In the genomic region with DNA sequence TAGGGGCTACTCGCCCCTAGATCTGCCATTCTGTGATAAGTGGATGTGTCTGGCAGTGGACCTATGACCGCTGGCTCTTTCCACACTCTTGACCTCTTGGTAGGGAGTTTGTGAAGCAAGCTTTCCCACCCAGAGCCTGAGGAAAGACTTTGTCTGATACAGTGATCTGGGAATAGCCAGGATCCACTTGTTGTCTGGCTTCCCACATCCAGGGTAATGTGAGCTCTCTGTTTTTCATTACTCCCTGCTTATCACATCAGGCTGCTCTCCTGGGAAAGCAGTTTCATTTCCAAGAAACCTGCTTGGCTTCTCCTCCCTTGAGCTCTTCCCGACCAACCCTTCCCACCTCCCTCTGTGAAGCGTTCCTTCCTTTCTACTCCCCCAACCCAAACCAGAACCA, we compare ENCODE assay signal across 11 mouse cellular contexts. TPM values are rescaled to one million over a fixed set of nuclear protein-coding genes. Genes with fewer than 3 reads are reported as not detected.
DNase-seq lines count a peak whose midpoint lies in the region; ATAC-seq and TF ChIP-seq lines count a peak whose summit lies in the region.
"Had no signal": no experiment of that assay in that cellular context is flagged by ENCODE, and none has a peak within 500 bp of the region (broad histone marks: within the 10 kb centered on the region; RNA-seq: fewer than 3 reads in every experiment).

No protein-coding gene starts in this region.

- no peak for TF ChIP-seq CTCF in intestine, postnatal 0 days (IDR thresholded peaks at IDR 0.05; ENCODE audit: low read depth)

- ATAC-seq in hindbrain, embryonic 15.5 days (ENCODE audit: low FRiP score, low read depth): no peak
- no peak for ATAC-seq in hindbrain, embryonic 12.5 days (ENCODE audit: low FRiP score)
- ATAC-seq in heart, embryonic 15.5 days (replicated peaks; ENCODE audit: insufficient number of reproducible peaks, insufficient read depth, low FRiP score, low read depth): peak; percentile 22; the same call in 1 of the 2 replicates
- no peak for ATAC-seq in intestine, postnatal 0 days
- no peak for ATAC-seq in kidney, embryonic 14.5 days (ENCODE audit: low FRiP score, low TSS enrichment)

- H3K27me3 ChIP-seq in hindbrain, embryonic 15.5 days: no peaks in the 10 kb centered on the region
- no peaks in the 10 kb centered on the region for H3K27me3 ChIP-seq in hindbrain, embryonic 12.5 days
- no peaks in the 10 kb centered on the region for H3K27me3 ChIP-seq in heart, embryonic 15.5 days
- no peaks in the 10 kb centered on the region for H3K27me3 ChIP-seq in intestine, postnatal 0 days (replicated peaks; ENCODE audit: control insufficient read depth, insufficient read depth, low read length)
- H3K27me3 ChIP-seq in kidney, embryonic 14.5 days (ENCODE audit: control insufficient read depth, insufficient read depth, low read length): no peaks in the 10 kb centered on the region
- H3K27me3 ChIP-seq: forebrain, embryonic 12.5 days had no signal

- 73% methylated on average over 4 of the region's 4 CpGs for WGBS in hindbrain, embryonic 15.5 days
- 69% methylated on average over 4 of the region's 4 CpGs for whole genome bisulfite sequencing in hindbrain, embryonic 12.5 days
- 31% methylated on average over 4 of the region's 4 CpGs for WGBS in heart, embryonic 15.5 days
- 58% methylated on average over 4 of the region's 4 CpGs for WGBS in intestine, postnatal 0 days
- 56% methylated on average over 4 of the region's 4 CpGs for WGBS in kidney, embryonic 14.5 days

- H3K27ac ChIP-seq in hindbrain, embryonic 15.5 days (replicated peaks): peak overlapping the region; percentile 27
- H3K27ac ChIP-seq in hindbrain, embryonic 12.5 days: no peak overlapping the region
- H3K27ac ChIP-seq in heart, embryonic 15.5 days: peak overlapping the region; percentile 54; the same call in 1 of the 2 replicates
- H3K27ac ChIP-seq in intestine, postnatal 0 days (ENCODE audit: low read depth, low read length): no peak overlapping the region
- no peak overlapping the region for H3K27ac ChIP-seq in kidney, embryonic 14.5 days (ENCODE audit: low read depth, low read length)
- H3K27ac ChIP-seq: forebrain, embryonic 12.5 days had no signal

- no peaks in the 10 kb centered on the region for H3K9me3 ChIP-seq in hindbrain, embryonic 15.5 days
- no peaks in the 10 kb centered on the region for H3K9me3 ChIP-seq in hindbrain, embryonic 12.5 days (replicated peaks)
- no peaks in the 10 kb centered on the region for H3K9me3 ChIP-seq in heart, embryonic 15.5 days (replicated peaks)
- no peaks in the 10 kb centered on the region for H3K9me3 ChIP-seq in intestine, postnatal 0 days (ENCODE audit: control insufficient read depth)
- H3K9me3 ChIP-seq in kidney, embryonic 14.5 days (ENCODE audit: control insufficient read depth, low read length): no peaks in the 10 kb centered on the region
- H3K9me3 ChIP-seq: forebrain, embryonic 12.5 days had no signal

- no peaks in the 10 kb centered on the region for H3K36me3 ChIP-seq in hindbrain, embryonic 15.5 days
- H3K36me3 ChIP-seq in hindbrain, embryonic 12.5 days: no peaks in the 10 kb centered on the region
- H3K36me3 ChIP-seq in heart, embryonic 15.5 days: no peaks in the 10 kb centered on the region
- no peaks in the 10 kb centered on the region for H3K36me3 ChIP-seq in intestine, postnatal 0 days (ENCODE audit: control insufficient read depth, insufficient read depth)
- no peaks in the 10 kb centered on the region for H3K36me3 ChIP-seq in kidney, embryonic 14.5 days (ENCODE audit: control insufficient read depth, insufficient read depth, low read length)
- H3K36me3 ChIP-seq: forebrain, embryonic 12.5 days had no signal

- peak; percentile 8 for DNase-seq in ovary, postnatal 36 days (ENCODE audit: low spot score)
- DNase-seq in ovary, postnatal 10 days (ENCODE audit: low spot score): no peak
- DNase-seq: embryo, embryonic 11 days; liver; thymus, postnatal 4 days had no signal

- H3K4me3 ChIP-seq in hindbrain, embryonic 15.5 days: no peak overlapping the region
- H3K4me3 ChIP-seq in hindbrain, embryonic 12.5 days: no peak overlapping the region
- no peak overlapping the region for H3K4me3 ChIP-seq in heart, embryonic 15.5 days
- no peak overlapping the region for H3K4me3 ChIP-seq in intestine, postnatal 0 days (ENCODE audit: low read depth, low read length)
- H3K4me3 ChIP-seq in kidney, embryonic 14.5 days (ENCODE audit: low read length): no peak overlapping the region
- H3K4me3 ChIP-seq: forebrain, embryonic 12.5 days had no signal

- no peak overlapping the region for H3K9ac ChIP-seq in hindbrain, embryonic 15.5 days
- H3K9ac ChIP-seq in hindbrain, embryonic 12.5 days: no peak overlapping the region
- no peak overlapping the region for H3K9ac ChIP-seq in heart, embryonic 15.5 days
- no peak overlapping the region for H3K9ac ChIP-seq in intestine, postnatal 0 days (ENCODE audit: low read depth, low read length)
- no peak overlapping the region for H3K9ac ChIP-seq in kidney, embryonic 14.5 days (ENCODE audit: low read depth, low read length)
- H3K9ac ChIP-seq: forebrain, embryonic 12.5 days had no signal

- H3K4me1 ChIP-seq in hindbrain, embryonic 15.5 days (replicated peaks): peaks cover 12% of the 10 kb centered on the region
- peaks cover 3% of the 10 kb centered on the region; the same call in 1 of the 2 replicates for H3K4me1 ChIP-seq in hindbrain, embryonic 12.5 days
- H3K4me1 ChIP-seq in heart, embryonic 15.5 days (replicated peaks): peaks cover 15% of the 10 kb centered on the region
- H3K4me1 ChIP-seq in intestine, postnatal 0 days (replicated peaks; ENCODE audit: control insufficient read depth, insufficient read depth, low read length): no peaks in the 10 kb centered on the region
- no peaks in the 10 kb centered on the region for H3K4me1 ChIP-seq in kidney, embryonic 14.5 days (ENCODE audit: control insufficient read depth, insufficient read depth, low read length)
- H3K4me1 ChIP-seq: forebrain, embryonic 12.5 days had no signal

- no peak overlapping the region for H3K4me2 ChIP-seq in hindbrain, embryonic 15.5 days
- H3K4me2 ChIP-seq in hindbrain, embryonic 12.5 days (replicated peaks): no peak overlapping the region
- H3K4me2 ChIP-seq in heart, embryonic 15.5 days: no peak overlapping the region
- no peak overlapping the region for H3K4me2 ChIP-seq in intestine, postnatal 0 days (replicated peaks; ENCODE audit: low read depth)
- no peak overlapping the region for H3K4me2 ChIP-seq in kidney, embryonic 14.5 days (replicated peaks; ENCODE audit: low read depth, low read length)
- H3K4me2 ChIP-seq: forebrain, embryonic 12.5 days had no signal

RNA-seq across cellular contexts. Expression of a gene that starts 44.5 kb away (rescaled TPM):
- polyA plus RNA-seq in hindbrain, embryonic 15.5 days (2015; fragmentation: Nextera tagmentation; extraction: Ambion mirVana): 20.1 and 22.0 TPM in 2 replicates
- 20.5 and 22.0 TPM in 2 replicates for polyA plus RNA-seq in hindbrain, embryonic 12.5 days (2016; fragmentation: Nextera tagmentation; extraction: Ambion mirVana)
- 43.7 and 54.6 TPM in 2 replicates for polyA plus RNA-seq in heart, embryonic 15.5 days (2015; fragmentation: Nextera tagmentation; extraction: Ambion mirVana)
- polyA plus RNA-seq in intestine, postnatal 0 days (2015; fragmentation: Nextera tagmentation; extraction: Ambion mirVana): 23.9 and 25.4 TPM in 2 replicates
- 9.1 and 9.8 TPM in 2 replicates for polyA plus RNA-seq in kidney, embryonic 14.5 days (2014; fragmentation: Nextera tagmentation; extraction: Ambion mirVana)

Comparison
In these comparisons a context has a peak if more than half of its experiments do, and no peak if none do; other contexts are left out.
1. H3K27ac ChIP-seq: peak in hindbrain, embryonic 15.5 days (single experiment) and heart, embryonic 15.5 days (single experiment); none in hindbrain, embryonic 12.5 days (single experiment), intestine, postnatal 0 days (single experiment) and kidney, embryonic 14.5 days (single experiment).